Mouse (Mus musculus): ENCODE results near the gene 2200002D01Rik.

GRCm38 (mm10) chr7:29287481-29287880 lies 39.2 kb upstream of the 2200002D01Rik start:
- TF ChIP-seq CTCF (IDR thresholded peaks at IDR 0.05; ENCODE audit: low read depth), result 0 out of 2 replicates have a peak, but pooled peaks have one; percentile 21
- no peak for TF ChIP-seq EP300 (IDR thresholded peaks at IDR 0.05; ENCODE audit: low read depth)
